Mouse (Mus musculus): Measurements from ENCODE around the gene Zfp775. TPM values are rescaled to one million over a fixed set of nuclear protein-coding genes. Genes with fewer than 3 reads are reported as not detected.

Gene Zfp775
- 10 to 100 TPM; 11.8 to 12.3 TPM for total RNA-seq (2021)
- long read RNA-seq, experiment 1, full-length matches to known transcripts = 31 of 32 reads
- long read RNA-seq, experiment 1, partial matches to known transcripts = 0 of 32 reads
- long read RNA-seq, experiment 1, other reads (novel, unspliced or antisense) = 1 of 32 reads
- long read RNA-seq, experiment 2, full-length matches to known transcripts = 12 of 13 reads
- long read RNA-seq, experiment 2, partial matches to known transcripts = 0 of 13 reads
- long read RNA-seq, experiment 2, other reads (novel, unspliced or antisense) = 1 of 13 reads

- DNase-seq = peak; percentile 97 to 98
These were observed at the start of gene Zfp775 for GRCm38 (mm10) chr6:48601271-48602079. Gene Zfp775, plus strand, starts transcription at chr6:48602063.

GRCm38 (mm10) chr6:48552918-48553317, 48.9 kb upstream of the Zfp775 start:
- peak; percentile 42 for DNase-seq

GRCm38 (mm10) chr6:48553819-48554218, 48.0 kb upstream of the Zfp775 start:
- no peak for DNase-seq

- DNase-seq = peak; percentile 98 to 100
These were observed 47.4 kb upstream of the Zfp775 start, which contains the start of gene Lrrc61 for GRCm38 (mm10) chr6:48554280-48555103. Gene Lrrc61, plus strand, starts transcription at chr6:48554796.

- peak in 1 of 2 experiments; percentile 88 for DNase-seq
These were observed 46.6 kb upstream of the Zfp775 start for GRCm38 (mm10) chr6:48555104-48555890.

GRCm38 (mm10) chr6:48555956-48556355, 45.9 kb upstream of the Zfp775 start:
- no peak for DNase-seq

- DNase-seq = no peak
These were observed 36.1 kb upstream of the Zfp775 start for GRCm38 (mm10) chr6:48565693-48566310.

- peak; percentile 81 to 87 for DNase-seq
These were observed 35.6 kb upstream of the Zfp775 start for GRCm38 (mm10) chr6:48566312-48566711.

- DNase-seq = peak; percentile 68 to 74
These were observed 33.6 kb upstream of the Zfp775 start for GRCm38 (mm10) chr6:48568036-48568984.

- no peak for DNase-seq
These were observed 32.6 kb upstream of the Zfp775 start for GRCm38 (mm10) chr6:48569065-48569807.

- DNase-seq = no peak
These were observed 29.8 kb upstream of the Zfp775 start for GRCm38 (mm10) chr6:48572014-48572413.

GRCm38 (mm10) chr6:48572572-48573061, 29.2 kb upstream of the Zfp775 start, which contains the start of gene Rarres2:
Gene Rarres2, minus strand, starts transcription at chr6:48572789.
- DNase-seq = peak; percentile 79 to 85

GRCm38 (mm10) chr6:48573280-48573679, 28.6 kb upstream of the Zfp775 start:
- DNase-seq = peak; percentile 64 to 73

GRCm38 (mm10) chr6:48573981-48574380, 27.9 kb upstream of the Zfp775 start:
- DNase-seq = no peak

- no peak for DNase-seq
These were observed 23.1 kb upstream of the Zfp775 start for GRCm38 (mm10) chr6:48578736-48579135.

- DNase-seq = peak; percentile 68 to 76
These were observed 22.6 kb upstream of the Zfp775 start for GRCm38 (mm10) chr6:48579215-48579648.

- DNase-seq = no peak
These were observed 20.6 kb upstream of the Zfp775 start for GRCm38 (mm10) chr6:48581257-48581656.

GRCm38 (mm10) chr6:48582037-48582436, 19.8 kb upstream of the Zfp775 start:
- peak in 1 of 2 experiments; percentile 78 for DNase-seq

All from heart, adult 18-20 months (tissue).